Mouse (Mus musculus): ENCODE measurements around the gene 2410004B18Rik.
"Not testable (repeated sequence)": the region's sequence is repeated elsewhere in the genome, so short reads cannot be mapped to it uniquely, and the experiment has no call there.

Gene 2410004B18Rik

GRCm38 (mm10) chr3:145937505-145938404, at the start of gene 2410004B18Rik:
2410004B18Rik (plus strand) TSS chr3:145938014.
- DNase-seq = peak; percentile 88 to 89

GRCm38 (mm10) chr3:145890346-145891132, 47.3 kb upstream of the 2410004B18Rik start:
- DNase-seq = no peak

GRCm38 (mm10) chr3:145892451-145892850, 45.4 kb upstream of the 2410004B18Rik start:
- DNase-seq = no peak

- DNase-seq = no peak
Measured at GRCm38 (mm10) chr3:145894131-145894530, 43.7 kb upstream of the 2410004B18Rik start.

- DNase-seq = no peak
Measured at GRCm38 (mm10) chr3:145897749-145898148, 40.1 kb upstream of the 2410004B18Rik start.

GRCm38 (mm10) chr3:145899832-145900231, 38.0 kb upstream of the 2410004B18Rik start:
- DNase-seq = no peak

- DNase-seq = no peak
Measured at GRCm38 (mm10) chr3:145903530-145903929, 34.3 kb upstream of the 2410004B18Rik start.

GRCm38 (mm10) chr3:145904850-145905776, 32.7 kb upstream of the 2410004B18Rik start:
- peak; percentile 29 to 37 for DNase-seq

GRCm38 (mm10) chr3:145906582-145906981, 31.2 kb upstream of the 2410004B18Rik start:
- no peak for DNase-seq

- no peak for DNase-seq
Measured at GRCm38 (mm10) chr3:145912512-145912911, 25.3 kb upstream of the 2410004B18Rik start.

- DNase-seq = no peak
Measured at GRCm38 (mm10) chr3:145913263-145913662, 24.6 kb upstream of the 2410004B18Rik start.

GRCm38 (mm10) chr3:145913942-145914341, 23.9 kb upstream of the 2410004B18Rik start:
- DNase-seq = not testable (repeated sequence)

- no peak for DNase-seq
Measured at GRCm38 (mm10) chr3:145916374-145916773, 21.4 kb upstream of the 2410004B18Rik start.

- DNase-seq = no peak
Measured at GRCm38 (mm10) chr3:145916826-145917225, 21.0 kb upstream of the 2410004B18Rik start.

- no peak for DNase-seq
Measured at GRCm38 (mm10) chr3:145922019-145922854, 15.6 kb upstream of the 2410004B18Rik start, which contains the start of gene Bcl10. Bcl10 (plus strand) TSS chr3:145922804.

- DNase-seq = no peak
Measured at GRCm38 (mm10) chr3:145922971-145923370, 14.8 kb upstream of the 2410004B18Rik start.

GRCm38 (mm10) chr3:145923874-145924577, 13.8 kb upstream of the 2410004B18Rik start:
- DNase-seq = peak; percentile 99 to 100

- no peak for DNase-seq
Measured at GRCm38 (mm10) chr3:145924649-145925337, 13.0 kb upstream of the 2410004B18Rik start.

- DNase-seq = no peak
Measured at GRCm38 (mm10) chr3:145925506-145925905, 12.3 kb upstream of the 2410004B18Rik start.

All from thymus, postnatal 36 days (tissue).